Mouse (Mus musculus): ENCODE data around the gene Mkln1. TPM values are rescaled to one million over a fixed set of nuclear protein-coding genes. Genes with fewer than 3 reads are reported as not detected.

The Mkln1 gene
- polyA plus RNA-seq, 1 experiment from 2014 or later: 130 TPM

DNA sequence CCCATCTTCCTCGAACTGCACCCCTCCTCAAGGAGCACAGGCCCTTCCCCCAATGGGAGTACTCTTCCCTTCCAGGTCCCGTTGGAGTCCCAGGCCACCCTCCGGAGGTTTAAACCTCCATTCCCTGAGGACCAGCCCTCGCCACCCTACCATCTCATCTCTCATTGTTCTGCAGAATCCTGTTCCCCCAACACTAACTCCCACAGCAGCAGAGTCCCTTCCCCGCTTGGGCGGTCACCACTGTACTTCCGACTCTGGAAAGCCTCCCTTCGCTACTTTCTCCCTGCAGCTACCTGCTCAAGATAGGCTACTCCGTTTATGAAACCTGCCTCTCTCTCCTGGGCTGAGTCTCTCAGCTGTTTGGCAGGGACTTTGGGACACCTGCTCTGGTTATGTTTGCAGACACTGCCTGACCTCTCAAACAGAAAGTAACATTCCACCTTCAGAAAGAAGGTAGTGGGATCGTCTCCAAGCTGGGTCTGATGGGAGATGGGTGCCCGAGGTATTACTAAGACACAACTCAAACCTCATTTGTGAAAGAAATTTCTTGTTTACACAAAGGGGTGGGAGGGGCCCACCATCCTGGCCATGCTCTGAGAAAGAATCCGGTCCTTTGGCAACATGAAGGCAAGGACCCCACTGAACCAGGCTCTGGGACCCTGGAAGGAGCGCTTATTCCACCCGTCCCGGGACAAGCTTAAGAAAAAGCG is 164.0 kb downstream of the Mkln1 start:
- peak overlapping the region; percentile 66; the same call in 1 of the 2 replicates for H3K9ac ChIP-seq (ENCODE audit: low read depth, low read length)
- H3K4me3 ChIP-seq (ENCODE audit: low read depth, low read length): peak overlapping the region; percentile 69
- H3K4me2 ChIP-seq (ENCODE audit: low read depth, low read length): peak overlapping the region; percentile 95
- peaks cover 34% of the 10 kb centered on the region for H3K4me1 ChIP-seq (ENCODE audit: control insufficient read depth, low read depth, low read length)
- H3K27ac ChIP-seq (ENCODE audit: low read length): no peak overlapping the region
- H3K36me3 ChIP-seq (ENCODE audit: control insufficient read depth, insufficient read depth): no peaks in the 10 kb centered on the region
- H3K27me3 ChIP-seq (ENCODE audit: control insufficient read depth, insufficient read depth, low read depth, low read length): peaks cover 40% of the 10 kb centered on the region
- ATAC-seq (ENCODE audit: low read depth): no peak
- H3K9me3 ChIP-seq (replicated peaks; ENCODE audit: control insufficient read depth, low read length): no peaks in the 10 kb centered on the region
- 11% methylated on average over 16 of the region's 16 CpGs for WGBS (ENCODE audit: insufficient replicate concordance)

DNA sequence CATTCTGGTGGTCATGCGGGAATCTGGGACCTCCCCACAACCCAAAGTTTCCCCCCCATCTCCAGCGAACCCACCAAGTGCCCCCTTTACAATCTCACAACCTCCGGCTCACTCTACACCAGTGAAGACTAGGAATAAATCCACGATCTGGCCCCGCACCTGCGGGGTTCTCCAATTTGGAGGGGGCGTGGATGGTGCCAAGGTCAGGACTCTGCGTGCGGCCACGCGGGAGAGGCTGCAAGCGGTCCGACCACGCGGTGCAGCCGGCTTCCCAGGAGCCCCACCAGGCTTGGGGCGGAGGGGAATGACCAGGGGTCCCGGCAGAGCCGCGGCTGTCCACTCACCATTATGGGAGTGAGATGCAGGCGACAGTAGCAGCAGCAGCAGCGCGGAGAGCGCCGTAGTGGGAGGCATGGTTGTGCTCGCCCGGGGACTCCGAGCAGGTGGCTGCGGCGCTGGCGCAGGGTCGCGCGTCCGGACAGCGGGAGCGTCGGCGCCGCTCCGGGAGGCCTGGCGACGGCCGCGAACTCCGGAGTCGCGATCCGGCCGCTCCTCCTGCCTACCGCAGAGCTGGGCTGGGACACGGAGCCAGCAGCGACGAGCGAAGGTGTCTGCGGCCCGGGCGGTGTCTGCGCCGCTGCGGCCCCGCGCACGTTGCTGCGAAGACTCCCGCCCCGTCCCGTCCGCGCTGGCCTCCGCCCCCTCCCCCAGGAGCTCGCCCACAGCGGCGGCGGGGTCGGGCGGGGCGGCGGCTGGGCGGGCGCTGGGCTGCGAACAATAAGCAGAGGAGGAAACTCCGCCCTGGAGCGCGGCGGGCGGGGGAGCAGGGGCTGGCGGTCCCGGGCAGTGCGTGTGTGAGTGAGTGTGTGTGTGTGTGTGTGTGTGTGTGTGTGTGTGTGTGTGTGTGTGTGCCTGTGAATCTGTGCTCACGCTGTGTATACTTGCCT is 165.0 kb downstream of the Mkln1 start, which contains the start of gene Podxl:
Gene Podxl (minus strand): TSS at position 747 of the 947 bp plus-strand sequence.
- Histone ChIP-seq H3K27ac (ENCODE audit: low read length) (no peak within 1 kb of the TSS), H3K4me3 (ENCODE audit: low read depth, low read length) (peak within 1 kb of the TSS; percentile 69), H3K27me3 (ENCODE audit: control insufficient read depth, insufficient read depth, low read depth, low read length) (peaks cover 40% of the 10 kb centered on the region), H3K36me3 (ENCODE audit: control insufficient read depth, insufficient read depth) (no peaks in the 10 kb centered on the region), H3K9ac (ENCODE audit: low read depth, low read length) (peak within 1 kb of the TSS; percentile 66), H3K9me3 (replicated peaks; ENCODE audit: control insufficient read depth, low read length) (no peaks in the 10 kb centered on the region), H3K4me1 (ENCODE audit: control insufficient read depth, low read depth, low read length) (peaks cover 34% of the 10 kb centered on the region), H3K4me2 (ENCODE audit: low read depth, low read length) (peak within 1 kb of the TSS; percentile 95)
- under 1% methylated on average over 83 of the region's 91 CpGs for WGBS (ENCODE audit: insufficient replicate concordance)
- ATAC-seq (ENCODE audit: low read depth): peak; percentile 83

DNA sequence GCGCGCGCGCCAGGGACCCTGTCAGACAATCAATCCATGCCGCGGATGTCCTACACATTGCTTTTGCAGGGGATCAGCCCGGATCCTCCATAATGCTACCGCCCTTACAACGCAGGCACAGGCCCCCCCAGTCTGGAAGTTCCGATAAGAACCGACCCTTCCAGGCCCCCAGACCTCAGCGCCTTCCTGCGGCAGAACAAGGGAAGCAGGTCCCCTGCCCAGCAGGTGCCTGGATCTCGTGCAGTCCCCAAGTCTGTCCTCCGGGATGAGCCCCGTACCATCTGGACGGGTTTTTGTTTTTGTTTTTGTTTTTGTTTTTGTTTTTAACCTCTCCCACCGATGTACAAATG is 165.6 kb downstream of the Mkln1 start:
- Histone ChIP-seq H3K4me2 (ENCODE audit: low read depth, low read length) (peak overlapping the region; percentile 95), H3K9me3 (replicated peaks; ENCODE audit: control insufficient read depth, low read length) (no peaks in the 10 kb centered on the region), H3K27me3 (ENCODE audit: control insufficient read depth, insufficient read depth, low read depth, low read length) (peaks cover 40% of the 10 kb centered on the region), H3K36me3 (ENCODE audit: control insufficient read depth, insufficient read depth) (no peaks in the 10 kb centered on the region), H3K9ac (ENCODE audit: low read depth, low read length) (peak overlapping the region; percentile 66), H3K4me3 (ENCODE audit: low read depth, low read length) (peak overlapping the region; percentile 69), H3K4me1 (ENCODE audit: control insufficient read depth, low read depth, low read length) (peaks cover 34% of the 10 kb centered on the region), H3K27ac (ENCODE audit: low read length) (no peak overlapping the region)
- under 1% methylated on average over 18 of the region's 18 CpGs for WGBS (ENCODE audit: insufficient replicate concordance)
- ATAC-seq (ENCODE audit: low read depth): peak; percentile 35

DNA sequence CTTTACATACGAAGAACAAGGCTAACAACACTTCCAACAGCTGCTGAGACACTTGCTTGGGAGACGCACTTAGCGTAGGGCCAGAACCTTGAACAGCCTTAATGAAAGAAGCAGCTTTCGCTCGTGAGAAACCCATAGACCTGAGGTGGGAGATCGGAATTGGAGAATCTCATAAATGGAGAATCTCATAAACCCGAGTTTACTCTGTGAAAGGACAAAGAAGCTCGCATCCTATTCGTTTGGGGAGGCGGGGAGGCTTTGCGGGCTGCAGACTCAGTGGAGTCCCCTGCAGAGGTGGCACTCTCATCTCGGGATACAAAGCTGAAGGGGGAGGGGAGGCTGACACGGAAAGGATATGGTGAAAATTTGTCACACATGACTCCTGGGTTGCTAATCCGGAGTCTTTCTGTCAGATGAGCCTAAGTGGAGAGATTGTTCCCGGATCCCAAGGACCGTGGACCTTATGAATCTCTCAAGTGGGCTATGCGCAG is 166.4 kb downstream of the Mkln1 start:
- peak overlapping the region; percentile 1; the same call in 1 of the 2 replicates for H3K4me3 ChIP-seq (ENCODE audit: low read depth, low read length)
- H3K9me3 ChIP-seq (replicated peaks; ENCODE audit: control insufficient read depth, low read length): no peaks in the 10 kb centered on the region
- peak overlapping the region; percentile 95 for H3K4me2 ChIP-seq (ENCODE audit: low read depth, low read length)
- WGBS (ENCODE audit: insufficient replicate concordance): 7% methylated on average over 17 of the region's 17 CpGs
- H3K9ac ChIP-seq (ENCODE audit: low read depth, low read length): no peak overlapping the region
- H3K36me3 ChIP-seq (ENCODE audit: control insufficient read depth, insufficient read depth): no peaks in the 10 kb centered on the region
- H3K27me3 ChIP-seq (ENCODE audit: control insufficient read depth, insufficient read depth, low read depth, low read length): peaks cover 40% of the 10 kb centered on the region
- ATAC-seq (ENCODE audit: low read depth): no peak
- H3K4me1 ChIP-seq (ENCODE audit: control insufficient read depth, low read depth, low read length): peaks cover 33% of the 10 kb centered on the region
- no peak overlapping the region for H3K27ac ChIP-seq (ENCODE audit: low read length)

Other genes starting within 250 kb of the Mkln1 start
- gene Podxl, start 165.2 kb downstream of the Mkln1 start, polyA plus RNA-seq (2015; fragmentation: Nextera tagmentation; extraction: Ambion mirVana): 3.5 and 4.3 TPM in 2 replicates